Mouse (Mus musculus): ENCODE measurements around the gene Mymx. TPM values are rescaled to one million over a fixed set of nuclear protein-coding genes. Genes with fewer than 3 reads are reported as not detected.

Gene Mymx
- total and polyA plus RNA-seq, 3 experiments: not detected

- TF ChIP-seq POLR2A (IDR thresholded peaks at IDR 0.05; ENCODE audit: low read depth, low read length) (peak; percentile 61), KAT2A (IDR thresholded peaks at IDR 0.05; ENCODE audit: insufficient replicate concordance, low read length) (peak; percentile 95), MXI1 (IDR thresholded peaks at IDR 0.05; ENCODE audit: low read depth, low read length) (peak; percentile 80; the same call in 1 of the 2 replicates), IRF4 (IDR thresholded peaks at IDR 0.05; ENCODE audit: low read depth, low read length) (peak; percentile 83; the same call in 1 of the 2 replicates), ZC3H11A (IDR thresholded peaks at IDR 0.05; ENCODE audit: low read depth, low read length) (no peak), ZKSCAN1 (IDR thresholded peaks at IDR 0.05; ENCODE audit: borderline replicate concordance, low read depth, low read length) (no peak; the same call in 1 of the 2 replicates), CHD1 (IDR thresholded peaks at IDR 0.05; ENCODE audit: low read depth, low read length) (no peak), NELFE (IDR thresholded peaks at IDR 0.05; ENCODE audit: low read depth, low read length) (peak; percentile 67), HCFC1 (IDR thresholded peaks at IDR 0.05; ENCODE audit: low read depth, low read length) (peak; percentile 67), PAX5 (IDR thresholded peaks at IDR 0.05; ENCODE audit: low read length) (no peak), CTCF (conservative IDR thresholded peaks at IDR 0.05 in 1 of 2, IDR thresholded peaks at IDR 0.05 in 1 of 2; ENCODE audit: low read depth in 2 of 2, low read length in 2 of 2) (no peak), ETS1 (conservative IDR thresholded peaks at IDR 0.05; ENCODE audit: low read depth, low read length) (peak; percentile 52; the same call in 1 of the 2 replicates), MEF2A (IDR thresholded peaks at IDR 0.05; ENCODE audit: borderline replicate concordance, low read depth, low read length) (peak; percentile 73; the same call in 1 of the 2 replicates), GABPA (IDR thresholded peaks at IDR 0.05; ENCODE audit: insufficient replicate concordance, low read depth, low read length) (no peak), EP300 (IDR thresholded peaks at IDR 0.05; ENCODE audit: low read length) (peak; percentile 49; the same call in 1 of the 2 replicates), UBTF (IDR thresholded peaks at IDR 0.05; ENCODE audit: low read depth, low read length) (peak; percentile 47; the same call in 1 of the 2 replicates), JUN (IDR thresholded peaks at IDR 0.05; ENCODE audit: insufficient read depth, low read depth, low read length) (no peak), USF2 (conservative IDR thresholded peaks at IDR 0.05; ENCODE audit: low read depth, low read length) (no peak), RAD21 (IDR thresholded peaks at IDR 0.05; ENCODE audit: low read depth, low read length) (no peak), POLR2AphosphoS2 (IDR thresholded peaks at IDR 0.05; ENCODE audit: low read depth, low read length) (no peak), SMC3 (IDR thresholded peaks at IDR 0.05; ENCODE audit: low read depth, low read length) (no peak)
These were observed 28.1 kb downstream of the Mymx start (continued) for GRCm38 (mm10) chr17:45573780-45574123.

DNA sequence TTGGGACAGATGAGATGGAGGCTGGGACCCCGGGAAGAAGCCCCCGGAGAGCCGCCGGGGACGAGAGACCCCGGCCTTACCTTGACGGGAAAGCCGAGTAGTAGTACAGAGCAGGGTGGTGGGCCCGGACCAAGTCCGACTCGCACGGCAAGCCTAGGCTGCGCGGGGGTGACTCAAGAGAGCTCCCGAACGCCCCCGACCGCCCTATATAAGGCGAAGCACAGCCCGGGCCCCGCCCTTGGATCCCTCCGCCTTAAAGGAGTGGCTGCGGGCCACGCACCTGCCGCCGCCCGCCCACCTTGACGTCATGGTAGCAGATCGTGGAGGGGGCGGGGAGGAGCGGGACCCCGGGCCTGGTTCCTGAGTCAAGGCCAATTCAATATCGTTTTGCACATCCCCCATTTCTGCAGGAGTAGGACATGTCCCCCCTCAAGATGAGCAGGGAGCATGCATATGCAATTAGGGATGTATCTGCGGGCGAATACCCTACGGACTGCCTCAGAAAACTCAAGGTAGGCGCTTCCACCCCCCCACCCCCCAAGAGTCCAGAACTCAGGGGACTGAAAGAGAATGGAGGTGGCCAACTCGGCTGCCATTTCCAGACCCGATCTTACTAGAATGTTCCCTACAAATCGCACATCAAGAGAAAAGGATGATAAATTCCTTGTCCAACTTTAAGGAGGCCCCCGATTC lies 28.7 kb downstream of the Mymx start, which contains the start of gene Hsp90ab1:
Gene Hsp90ab1 (minus strand): TSS at position 185 of the 693 bp plus-strand sequence.
- DNase-seq (ENCODE audit: extremely low read depth): peak; percentile 96
- in situ Hi-C loops (cut with MboI; ENCODE audit: low pct_ligation_motif_present, low pct_unique_long_range_greater_than_20kb, low sequenced_read_pairs): no loop called here
- dilution Hi-C loops (cut with MboI; ENCODE audit: extremely low pct_ligation_motif_present, extremely low pct_unique_long_range_greater_than_20kb, low sequenced_read_pairs): no loop called here
- TF ChIP-seq HCFC1 (IDR thresholded peaks at IDR 0.05; ENCODE audit: low read depth, low read length) (peak; percentile 67), RCOR1 (conservative IDR thresholded peaks at IDR 0.05; ENCODE audit: low read depth, low read length) (peak; percentile 13; the same call in 1 of the 2 replicates), SIN3A (IDR thresholded peaks at IDR 0.05; ENCODE audit: low read length) (peak; percentile 20), JUN (IDR thresholded peaks at IDR 0.05; ENCODE audit: insufficient read depth, low read depth, low read length) (no peak), POLR2AphosphoS2 (IDR thresholded peaks at IDR 0.05; ENCODE audit: low read depth, low read length) (peak; percentile 97), TBP (conservative IDR thresholded peaks at IDR 0.05; ENCODE audit: low read depth, low read length) (peak; percentile 97), POLR2A (IDR thresholded peaks at IDR 0.05; ENCODE audit: low read depth, low read length) (peak; percentile 99), ETS1 (conservative IDR thresholded peaks at IDR 0.05; ENCODE audit: low read depth, low read length) (peak; percentile 54), MXI1 (IDR thresholded peaks at IDR 0.05; ENCODE audit: low read depth, low read length) (no peak; the same call in 1 of the 2 replicates), ZKSCAN1 (IDR thresholded peaks at IDR 0.05; ENCODE audit: borderline replicate concordance, low read depth, low read length) (no peak; the same call in 1 of the 2 replicates), NRF1 (IDR thresholded peaks at IDR 0.05; ENCODE audit: low read depth, low read length) (peak; percentile 53), MAFK (IDR thresholded peaks at IDR 0.05; ENCODE audit: insufficient replicate concordance, low read length) (0 out of 2 replicates have a peak, but pooled peaks have one; percentile 19), NELFE (IDR thresholded peaks at IDR 0.05; ENCODE audit: low read depth, low read length) (peak; percentile 100), BHLHE40 (IDR thresholded peaks at IDR 0.05; ENCODE audit: low read depth, low read length) (peak; percentile 56; the same call in 1 of the 2 replicates), USF1 (IDR thresholded peaks at IDR 0.05; ENCODE audit: low read depth, low read length) (no peak), ZC3H11A (IDR thresholded peaks at IDR 0.05; ENCODE audit: low read depth, low read length) (no peak), ELF1 (IDR thresholded peaks at IDR 0.05; ENCODE audit: low read depth, low read length) (peak; percentile 52; the same call in 1 of the 2 replicates), USF2 (conservative IDR thresholded peaks at IDR 0.05; ENCODE audit: low read depth, low read length) (no peak), ZNF384 (IDR thresholded peaks at IDR 0.05; ENCODE audit: low read depth, low read length) (peak; percentile 61; the same call in 1 of the 2 replicates), TCF12 (IDR thresholded peaks at IDR 0.05; ENCODE audit: low read depth, low read length) (peak; percentile 98), GABPA (IDR thresholded peaks at IDR 0.05; ENCODE audit: insufficient replicate concordance, low read depth, low read length) (no peak), SMC3 (IDR thresholded peaks at IDR 0.05; ENCODE audit: low read depth, low read length) (no peak), E2F4 (IDR thresholded peaks at IDR 0.05; ENCODE audit: insufficient replicate concordance, low read depth, low read length) (no peak), JUND (conservative IDR thresholded peaks at IDR 0.05; ENCODE audit: low read depth, low read length) (no peak)

More for the DNA sequence above, 28.7 kb downstream of the Mymx start, which contains the start of gene Hsp90ab1:
- peak within 1 kb of the TSS; percentile 90 for H3K27ac ChIP-seq (ENCODE audit: insufficient read depth, low read depth)
- H3K4me3 ChIP-seq (replicated peaks in 1 of 3; ENCODE audit: low read depth in 2 of 3, low read length in 2 of 3, poor library complexity in 1 of 3): peak within 1 kb of the TSS; percentile 83 to 93 (median 84)
- H3K9ac ChIP-seq (ENCODE audit: insufficient read depth, low read depth): peak within 1 kb of the TSS; percentile 99
- peaks cover 21 to 47% of the 10 kb centered on the region in 2 experiments for H3K4me1 ChIP-seq (ENCODE audit: control insufficient read depth in 1 of 2, insufficient read depth in 2 of 2)
- no peaks in the 10 kb centered on the region for H3K9me3 ChIP-seq (replicated peaks; ENCODE audit: low read length)
- peak within 1 kb of the TSS; percentile 90 for H3K4me2 ChIP-seq (ENCODE audit: insufficient read depth, low read depth, poor library complexity, severe bottlenecking)
- H3K27me3 ChIP-seq (replicated peaks): no peaks in the 10 kb centered on the region
- H3K79me2 ChIP-seq (replicated peaks; ENCODE audit: control insufficient read depth, extremely low read depth, insufficient read depth, poor library complexity, severe bottlenecking): peaks cover 46% of the 10 kb centered on the region
- peaks cover 34 to 41% of the 10 kb centered on the region in 2 experiments for H3K36me3 ChIP-seq (replicated peaks in 1 of 2; ENCODE audit: control insufficient read depth in 1 of 2, insufficient read depth in 1 of 2, low read length in 1 of 2)

All from CH12.LX (cell line).